Mouse (Mus musculus) brain, embryonic 14.5 days (tissue): ENCODE data around the gene Ncstn. TPM values are rescaled to one million over a fixed set of nuclear protein-coding genes. Genes with fewer than 3 reads are reported as not detected.

ENCODE experiments used
- DNase-seq: peaks from one replicate; pipeline ENCODE4 v3.0.0-alpha.2; 2011; ENCODE audit warnings: low read depth
- CTCF ChIP-seq: fragments of 200-500 bp; IDR thresholded peaks from 2 replicates; pipeline ENCODE4 v1.5.1; 2012; ENCODE audit warnings: inconsistent platforms, mild to moderate bottlenecking, moderate library complexity, borderline replicate concordance; ENCODE audit not compliant: insufficient read depth, insufficient read length; ENCODE audit errors: extremely low read depth
- POLR2A ChIP-seq: fragments of 200-500 bp; IDR thresholded peaks from 2 replicates; pipeline ENCODE4 v1.6.1; 2012; ENCODE audit warnings: mild to moderate bottlenecking, inconsistent platforms, borderline replicate concordance; ENCODE audit not compliant: poor library complexity, insufficient read depth, insufficient read length, severe bottlenecking; ENCODE audit errors: extremely low read depth
- polyA plus RNA-seq: library from polyadenylated mRNA; depleted of rRNA; stranded (reverse); fragments of >200 nt; gene quantifications from 2 replicates; pipeline ENCODE4 v1.2.3, GENCODE M21; 2012; rRNA removed

Ncstn gene
- polyA plus RNA-seq, 1 experiment = 136 TPM

- TF ChIP-seq POLR2A (no peak), CTCF (no peak)
Measured at GRCm38 (mm10) chr1:172019863-172020521, 62.6 kb downstream of the Ncstn start.

GRCm38 (mm10) chr1:172019339-172019738, 63.3 kb downstream of the Ncstn start:
- no peak for TF ChIP-seq POLR2A
- no peak for TF ChIP-seq CTCF
- no peak for DNase-seq

More at GRCm38 (mm10) chr1:172019863-172020521, 62.6 kb downstream of the Ncstn start:
- DNase-seq = peak; percentile 49

- peak; percentile 45 for DNase-seq
- TF ChIP-seq CTCF = no peak
- no peak for TF ChIP-seq POLR2A
Measured at GRCm38 (mm10) chr1:172018336-172019311, 64.0 kb downstream of the Ncstn start.

GRCm38 (mm10) chr1:172017517-172018070, 65.0 kb downstream of the Ncstn start:
- TF ChIP-seq CTCF = no peak
- no peak for TF ChIP-seq POLR2A
- no peak for DNase-seq

DNA sequence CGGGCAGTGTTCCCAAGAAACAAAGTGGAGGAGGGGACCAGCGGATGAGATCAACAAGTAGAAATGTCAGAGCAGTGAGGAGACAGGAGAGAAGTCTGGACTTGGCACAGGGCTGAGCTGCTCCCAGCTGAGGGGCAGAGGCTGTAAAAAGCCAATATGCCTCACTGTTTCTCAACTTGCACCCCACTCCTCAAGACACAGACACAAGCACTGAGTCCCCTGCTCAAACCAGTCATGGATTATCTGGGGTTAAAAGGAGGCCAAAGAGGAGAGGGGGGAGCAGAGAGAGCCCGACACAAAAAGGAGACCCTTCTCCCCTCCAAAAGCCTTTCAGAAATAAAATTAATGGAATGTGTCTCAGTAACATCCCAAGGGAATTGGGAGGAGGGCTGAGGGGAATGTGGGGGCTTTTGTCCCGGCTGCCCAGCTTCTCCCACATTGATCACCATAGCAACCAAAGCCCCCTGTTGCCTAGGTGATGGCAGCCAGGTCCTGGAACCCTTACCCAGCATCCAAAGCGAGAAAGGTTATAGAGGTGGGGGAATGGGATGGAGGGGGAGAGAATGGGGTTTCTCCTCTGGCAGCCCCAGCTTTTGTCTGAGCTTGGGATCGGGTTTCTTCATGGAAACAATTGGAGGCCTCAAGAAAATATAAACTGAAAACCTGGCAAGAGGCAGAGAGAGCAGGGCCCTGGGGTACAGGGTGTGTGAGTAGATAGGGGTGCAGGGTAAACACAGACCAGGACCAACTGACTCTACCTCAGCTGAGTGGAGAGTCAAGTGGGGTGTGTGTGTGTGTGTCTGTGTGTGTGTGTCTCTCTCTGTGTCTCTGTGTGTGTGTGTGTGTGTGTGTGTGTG, 65.7 kb downstream of the Ncstn start:
- TF ChIP-seq POLR2A (no peak), CTCF (no peak)
- peak; percentile 97 for DNase-seq

GRCm38 (mm10) chr1:172016031-172016430, 66.6 kb downstream of the Ncstn start:
- no peak for TF ChIP-seq POLR2A
- no peak for TF ChIP-seq CTCF
- DNase-seq = no peak

Other genes starting within 250 kb of the Ncstn start
- gene Cd84, start 243.1 kb downstream of the Ncstn start, polyA plus RNA-seq = 0.68 and 0.98 TPM in 2 replicates
- not detected in 2 replicates for gene Gm10521, start 187.1 kb downstream of the Ncstn start, polyA plus RNA-seq
- 0.11 TPM in 1 of 2 replicates, not detected in the other for gene Slamf6, start 165.3 kb downstream of the Ncstn start, polyA plus RNA-seq
- 61.5 and 87.3 TPM in 2 replicates for gene Vangl2, start 54.4 kb downstream of the Ncstn start, polyA plus RNA-seq
- 14.8 and 19.3 TPM in 2 replicates for gene Nhlh1, start 25.2 kb downstream of the Ncstn start, polyA plus RNA-seq
- gene Copa, start 266 bp downstream of the Ncstn start, polyA plus RNA-seq = 79.5 and 135 TPM in 2 replicates
- 105 and 106 TPM in 2 replicates for gene Pex19, start 44.0 kb upstream of the Ncstn start, polyA plus RNA-seq
- 76.6 and 84.5 TPM in 2 replicates for gene Dcaf8, start 65.3 kb upstream of the Ncstn start, polyA plus RNA-seq
- gene Pea15a, start 124.0 kb upstream of the Ncstn start, polyA plus RNA-seq = 308 and 321 TPM in 2 replicates
- gene Casq1, start 137.1 kb upstream of the Ncstn start, polyA plus RNA-seq = 2.6 and 3.9 TPM in 2 replicates
- 0.05 and 0.08 TPM in 2 replicates for gene Atp1a4, start 175.6 kb upstream of the Ncstn start, polyA plus RNA-seq
- gene Igsf8, start 178.8 kb upstream of the Ncstn start, polyA plus RNA-seq = 110 and 207 TPM in 2 replicates
- 51.5 and 82.9 TPM in 2 replicates for gene Atp1a2, start 215.3 kb upstream of the Ncstn start, polyA plus RNA-seq
- gene Kcnj9, start 246.5 kb upstream of the Ncstn start, polyA plus RNA-seq = 6.9 and 8.0 TPM in 2 replicates